ENCODE assay signal across 8 mouse cellular contexts in the genomic region with DNA sequence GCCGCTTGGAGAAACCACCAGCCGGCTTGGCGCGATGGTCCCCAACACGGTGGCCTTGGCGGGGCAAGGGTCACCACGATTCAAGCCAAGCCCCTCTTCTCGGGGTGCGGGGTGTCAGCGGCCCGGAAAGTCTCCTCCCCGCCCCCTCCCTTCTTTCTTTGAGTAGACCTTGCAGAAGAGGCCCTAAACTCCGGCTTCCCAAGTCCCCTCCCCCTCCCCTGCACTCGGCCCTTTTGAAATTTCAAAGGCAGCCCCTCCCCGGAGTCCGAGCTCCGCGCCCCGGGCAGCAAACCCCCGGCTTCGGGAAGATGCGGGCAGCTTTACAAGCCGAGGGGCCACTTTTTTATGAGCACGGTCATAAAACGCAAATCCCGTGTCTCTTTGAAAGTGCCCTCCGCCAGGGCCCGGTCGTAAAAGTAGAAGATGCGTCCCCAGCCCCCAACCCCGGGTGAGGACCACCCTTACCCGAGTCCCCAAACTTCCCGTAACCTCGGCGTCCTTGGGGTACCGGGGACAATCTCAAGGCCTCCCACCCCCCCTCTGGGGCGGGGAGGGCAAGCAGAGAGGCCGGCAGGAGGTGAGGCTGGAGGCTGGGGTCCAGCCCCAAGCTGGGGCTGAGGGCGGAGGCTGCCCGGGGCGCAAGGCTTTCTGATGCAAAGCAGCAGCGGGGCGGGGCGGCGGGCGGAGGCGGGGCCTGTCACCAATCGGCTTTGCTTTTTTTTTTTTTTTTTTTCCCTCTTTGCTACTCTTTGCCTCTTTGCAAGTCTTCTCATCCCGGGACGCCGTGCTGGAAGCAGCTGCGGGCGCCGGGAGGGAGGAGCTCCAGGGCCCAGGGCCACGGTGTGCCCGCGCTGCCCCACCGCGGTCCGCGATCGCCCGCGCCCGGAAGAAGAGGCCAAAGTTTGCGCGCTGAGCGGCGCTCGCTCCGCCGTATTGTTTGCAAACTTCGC. TPM values are rescaled to one million over a fixed set of nuclear protein-coding genes. Genes with fewer than 3 reads are reported as not detected.
DNase-seq lines count a peak whose midpoint lies in the region; ATAC-seq and TF ChIP-seq lines count a peak whose summit lies in the region.

Gene Fzd10 (plus strand): TSS at position 773 of the 950 bp plus-strand sequence.

- 2% methylated on average over 70 of the region's 73 CpGs for WGBS in kidney, adult 2 months
- under 1% methylated on average over 56 of the region's 73 CpGs for whole genome bisulfite sequencing in forebrain, embryonic 15.5 days
- under 1% methylated on average over 64 of the region's 73 CpGs for WGBS in midbrain, embryonic 11.5 days
- WGBS in stomach, postnatal 0 days: under 1% methylated on average over 50 of the region's 73 CpGs

- H3K4me1 ChIP-seq in kidney, adult 2 months (ENCODE audit: control insufficient read depth, insufficient read depth, low read length): no peaks in the 10 kb centered on the region
- peaks cover 48% of the 10 kb centered on the region for H3K4me1 ChIP-seq in forebrain, embryonic 15.5 days
- H3K4me1 ChIP-seq in midbrain, embryonic 11.5 days (ENCODE audit: control insufficient read depth, insufficient read depth, low read length): peaks cover 36% of the 10 kb centered on the region
- no peaks in the 10 kb centered on the region for H3K4me1 ChIP-seq in stomach, postnatal 0 days (replicated peaks; ENCODE audit: control insufficient read depth, insufficient read depth)

- TF ChIP-seq CTCF in kidney, adult 2 months (conservative IDR thresholded peaks at IDR 0.05; ENCODE audit: insufficient read depth, insufficient read length, low read depth, low read length): no peak
- TF ChIP-seq CTCF in stomach, postnatal 0 days (IDR thresholded peaks at IDR 0.05; ENCODE audit: low read depth): no peak

- H3K4me3 ChIP-seq in kidney, adult 2 months (ENCODE audit: insufficient read depth, low read depth, low read length): peak within 1 kb of the TSS; percentile 43
- peak within 1 kb of the TSS; percentile 53 for H3K4me3 ChIP-seq in forebrain, embryonic 15.5 days
- peak within 1 kb of the TSS; percentile 86 for H3K4me3 ChIP-seq in midbrain, embryonic 11.5 days (ENCODE audit: low read depth, low read length)
- peak within 1 kb of the TSS; percentile 69 for H3K4me3 ChIP-seq in stomach, postnatal 0 days (ENCODE audit: low read depth, low read length)

- DNase-seq in kidney, adult 2 months: peak; percentile 11
- no peak for DNase-seq in kidney, adult 8-10 months
- DNase-seq in adrenal gland, postnatal 25 days: peak; percentile 72
- DNase-seq in kidney, postnatal 25 days: peak; percentile 42 to 45
- peak; percentile 99 for DNase-seq in midbrain, embryonic 11.5 days (ENCODE audit: low spot score, missing footprints)
- DNase-seq in stomach, postnatal 0 days (ENCODE audit: low spot score): peak; percentile 71

- H3K36me3 ChIP-seq in kidney, adult 2 months (ENCODE audit: control insufficient read depth, insufficient read depth, low read length): no peaks in the 10 kb centered on the region
- no peaks in the 10 kb centered on the region for H3K36me3 ChIP-seq in forebrain, embryonic 15.5 days
- H3K36me3 ChIP-seq in midbrain, embryonic 11.5 days (ENCODE audit: control insufficient read depth, insufficient read depth, low read length): no peaks in the 10 kb centered on the region
- no peaks in the 10 kb centered on the region for H3K36me3 ChIP-seq in stomach, postnatal 0 days (ENCODE audit: control insufficient read depth, insufficient read depth, low read length)

- H3K27me3 ChIP-seq in kidney, adult 2 months (replicated peaks; ENCODE audit: control insufficient read depth, insufficient read depth, low read length): peaks cover 1% of the 10 kb centered on the region; the same call in 1 of the 2 replicates
- H3K27me3 ChIP-seq in forebrain, embryonic 15.5 days: peaks cover 92% of the 10 kb centered on the region
- H3K27me3 ChIP-seq in midbrain, embryonic 11.5 days (ENCODE audit: control insufficient read depth, insufficient read depth, low read length): peaks cover 3% of the 10 kb centered on the region; the same call in 1 of the 2 replicates
- H3K27me3 ChIP-seq in stomach, postnatal 0 days (ENCODE audit: control insufficient read depth, insufficient read depth, low read length): peaks cover 5% of the 10 kb centered on the region; the same call in 1 of the 2 replicates

- H3K4me2 ChIP-seq in forebrain, embryonic 15.5 days (replicated peaks): peak within 1 kb of the TSS; percentile 98
- peak within 1 kb of the TSS; percentile 69 for H3K4me2 ChIP-seq in midbrain, embryonic 11.5 days
- H3K4me2 ChIP-seq in stomach, postnatal 0 days (replicated peaks; ENCODE audit: low read depth): peak within 1 kb of the TSS; percentile 89

- peak; percentile 38 for ATAC-seq in forebrain, embryonic 15.5 days (replicated peaks)
- ATAC-seq in midbrain, embryonic 11.5 days (ENCODE audit: low FRiP score): peak; percentile 74
- ATAC-seq in stomach, postnatal 0 days (ENCODE audit: low FRiP score, low TSS enrichment): peak; percentile 58
- ATAC-seq in activated CD4-positive, CD25-positive, alpha-beta regulatory T cell, adult 4 months: no peak

- H3K27ac ChIP-seq in kidney, adult 2 months (ENCODE audit: insufficient read depth, low read depth, low read length): no peak within 1 kb of the TSS
- H3K27ac ChIP-seq in forebrain, embryonic 15.5 days (replicated peaks): no peak within 1 kb of the TSS; the same call in 1 of the 2 replicates
- H3K27ac ChIP-seq in midbrain, embryonic 11.5 days (ENCODE audit: low read depth, low read length): peak within 1 kb of the TSS; percentile 98
- peak within 1 kb of the TSS; percentile 86 for H3K27ac ChIP-seq in stomach, postnatal 0 days (replicated peaks)

- TF ChIP-seq EP300 in stomach, postnatal 0 days (optimal IDR thresholded peaks at IDR 0.05): no peak

- no peak for TF ChIP-seq POLR2A in kidney, adult 2 months (IDR thresholded peaks at IDR 0.05; ENCODE audit: low read depth, low read length)

- peak within 1 kb of the TSS; percentile 32 for H3K9ac ChIP-seq in forebrain, embryonic 15.5 days (replicated peaks)
- H3K9ac ChIP-seq in midbrain, embryonic 11.5 days (ENCODE audit: low read length): peak within 1 kb of the TSS; percentile 95
- peak within 1 kb of the TSS; percentile 67 for H3K9ac ChIP-seq in stomach, postnatal 0 days (ENCODE audit: low read length)

- H3K9me3 ChIP-seq in forebrain, embryonic 15.5 days: no peaks in the 10 kb centered on the region
- H3K9me3 ChIP-seq in midbrain, embryonic 11.5 days (ENCODE audit: control insufficient read depth, low read length): no peaks in the 10 kb centered on the region
- no peaks in the 10 kb centered on the region for H3K9me3 ChIP-seq in stomach, postnatal 0 days (ENCODE audit: control insufficient read depth, low read length)

RNA-seq across cellular contexts. Expression of gene Fzd10, which starts in this region (rescaled TPM):
- polyA plus RNA-seq in kidney, adult 2 months (2012; rRNA removed): 0.19 and 0.20 TPM in 2 replicates
- total RNA-seq in adrenal gland, postnatal 25 days (2021): 0.76 TPM in 2 replicates
- 0.64 and 1.1 TPM in 2 replicates for polyA plus RNA-seq in forebrain, embryonic 15.5 days (2015; fragmentation: Nextera tagmentation; extraction: Ambion mirVana)
- 22.4 and 25.6 TPM in 2 replicates for polyA plus RNA-seq in midbrain, embryonic 11.5 days (2014; fragmentation: Nextera tagmentation; extraction: Ambion mirVana)
- 2.8 and 2.9 TPM in 2 replicates for polyA plus RNA-seq in stomach, postnatal 0 days (2015; fragmentation: Nextera tagmentation; extraction: Ambion mirVana)
- polyA plus RNA-seq in activated CD4-positive, CD25-positive, alpha-beta regulatory T cell, adult 4 months (2017; shearing (Covaris generic)): not detected

Comparison
In these comparisons a context has a peak if more than half of its experiments do, and no peak if none do; other contexts are left out.
1. DNase-seq: peak in kidney, postnatal 25 days (2 of 2), midbrain, embryonic 11.5 days (single experiment) and stomach, postnatal 0 days (single experiment); none in kidney, adult 8-10 months (0 of 2).
2. Peak in DNase-seq and H3K4me3 ChIP-seq in kidney, adult 2 months; RNA of the gene not detected or under 1 TPM.
3. Peak in DNase-seq in adrenal gland, postnatal 25 days; RNA of the gene not detected or under 1 TPM.
4. H3K27ac ChIP-seq: peak in midbrain, embryonic 11.5 days (single experiment) and stomach, postnatal 0 days (single experiment); none in kidney, adult 2 months (single experiment) and forebrain, embryonic 15.5 days (single experiment).
5. H3K9ac ChIP-seq: peak in every context shown above with its lines; median percentile 95 in midbrain, embryonic 11.5 days; 67 in stomach, postnatal 0 days; 32 in forebrain, embryonic 15.5 days.
6. Peak in every context shown above with its lines, with median percentiles within 50 percentile points of each other: H3K4me3 ChIP-seq and H3K4me2 ChIP-seq.